Mouse (Mus musculus) spleen, adult 2 months (tissue): ENCODE measurements around the gene Hspb9. TPM values are rescaled to one million over a fixed set of nuclear protein-coding genes. Genes with fewer than 3 reads are reported as not detected.

ENCODE experiments used
- DNase-seq, 2 experiments: peaks; one replicate each; pipeline versions ENCODE4 v3.0.0 to v3.0.0-alpha.2; 2012 to 2021; ENCODE audit warnings: low spot score in 2 of 2, low read depth in 1 of 2
- H3K27ac ChIP-seq: fragments of 200-500 bp; 2 replicates; pipeline ENCODE4 v1.5.1; 2012; ENCODE audit warnings: low read length, inconsistent platforms; ENCODE audit not compliant: insufficient read depth
- H3K27me3 ChIP-seq: fragments of 200-500 bp; 2 replicates; pipeline ENCODE4 v1.6.1; 2012; ENCODE audit warnings: mild to moderate bottlenecking, moderate library complexity, low read length, inconsistent platforms; ENCODE audit not compliant: control insufficient read depth, insufficient read depth
- H3K36me3 ChIP-seq: fragments of 200-500 bp; 2 replicates; pipeline ENCODE4 v1.6.1; 2012; ENCODE audit warnings: mild to moderate bottlenecking, low read length, inconsistent platforms; ENCODE audit not compliant: control insufficient read depth, insufficient read depth
- H3K4me1 ChIP-seq: fragments of 200-500 bp; 2 replicates; pipeline ENCODE4 v1.6.1; 2011; ENCODE audit warnings: inconsistent platforms; ENCODE audit not compliant: control insufficient read depth, insufficient read depth, insufficient read length
- H3K4me3 ChIP-seq: fragments of 200-500 bp; 2 replicates; pipeline ENCODE4 v1.5.1; 2011; ENCODE audit warnings: mild to moderate bottlenecking, inconsistent platforms; ENCODE audit not compliant: insufficient read depth, insufficient read length; ENCODE audit errors: extremely low read depth
- CTCF ChIP-seq: fragments of 200-500 bp; IDR thresholded peaks from 2 replicates; pipeline ENCODE4 v1.5.1; 2011; ENCODE audit warnings: mild to moderate bottlenecking, inconsistent platforms; ENCODE audit not compliant: insufficient read depth, insufficient read length, insufficient replicate concordance; ENCODE audit errors: extremely low read depth
- POLR2A ChIP-seq: fragments of 200-500 bp; IDR thresholded peaks from 2 replicates; pipeline ENCODE4 v1.6.1; 2011; ENCODE audit warnings: low read depth, low read length, inconsistent platforms
- WGBS: fragments of 180-500 bp; shearing (Covaris S2); methylation state at CpG from one replicate; pipeline ENCODE4 v1.1.7; 2018; 5-methylcytosine and 5-hydroxymethylcytosine counted together
- polyA plus RNA-seq: library from polyadenylated mRNA; depleted of rRNA; stranded (reverse); fragments of >200 nt; gene quantifications from 2 replicates; pipeline ENCODE4 v1.2.3, GENCODE M21; 2012

The Hspb9 gene
- polyA plus RNA-seq, 1 experiment = 0.36 TPM

GRCm38 (mm10) chr11:100719893-100720292, 6.2 kb downstream of the Hspb9 start:
- Histone ChIP-seq H3K27ac (no peak overlapping the region), H3K4me1 (peaks cover 22% of the 10 kb centered on the region), H3K27me3 (no peaks in the 10 kb centered on the region), H3K4me3 (no peak overlapping the region), H3K36me3 (peaks cover 39% of the 10 kb centered on the region)
- no peak for TF ChIP-seq POLR2A
- no peak for TF ChIP-seq CTCF
- DNase-seq = no peak
- WGBS = 84% methylated on average over 11 of the region's 11 CpGs

- no peak for DNase-seq
- 55% methylated on average over 5 of the region's 5 CpGs for WGBS
- Histone ChIP-seq H3K27ac (no peak overlapping the region; the same call in 1 of the 2 replicates), H3K27me3 (no peaks in the 10 kb centered on the region), H3K4me3 (no peak overlapping the region), H3K36me3 (peaks cover 38% of the 10 kb centered on the region), H3K4me1 (peaks cover 26% of the 10 kb centered on the region)
- TF ChIP-seq POLR2A (no peak), CTCF (no peak)
Observed at GRCm38 (mm10) chr11:100720345-100720744, 6.7 kb downstream of the Hspb9 start.

- Histone ChIP-seq H3K36me3 (peaks cover 29% of the 10 kb centered on the region), H3K27me3 (no peaks in the 10 kb centered on the region), H3K27ac (peak overlapping the region; percentile 5), H3K4me1 (peaks cover 30% of the 10 kb centered on the region), H3K4me3 (no peak overlapping the region)
- no peak for DNase-seq
- WGBS = 14% methylated on average over 4 of the region's 4 CpGs
- TF ChIP-seq CTCF = no peak
- TF ChIP-seq POLR2A = no peak
Observed at GRCm38 (mm10) chr11:100721254-100721653, 7.6 kb downstream of the Hspb9 start.

- 32% methylated on average over 8 of the region's 8 CpGs for WGBS
- Histone ChIP-seq H3K4me1 (peaks cover 30% of the 10 kb centered on the region), H3K4me3 (no peak overlapping the region), H3K27me3 (no peaks in the 10 kb centered on the region), H3K27ac (peak overlapping the region; percentile 33), H3K36me3 (peaks cover 26% of the 10 kb centered on the region)
- TF ChIP-seq POLR2A (no peak), CTCF (no peak)
- DNase-seq = no peak
Observed at GRCm38 (mm10) chr11:100721776-100722492, 8.3 kb downstream of the Hspb9 start.

- TF ChIP-seq POLR2A = no peak
- TF ChIP-seq CTCF = no peak
- DNase-seq = no peak
- Histone ChIP-seq H3K27me3 (no peaks in the 10 kb centered on the region), H3K4me1 (peaks cover 30% of the 10 kb centered on the region), H3K27ac (peak overlapping the region; percentile 33; the same call in 1 of the 2 replicates), H3K36me3 (peaks cover 21% of the 10 kb centered on the region), H3K4me3 (no peak overlapping the region)
- 38% methylated on average over 2 of the region's 2 CpGs for WGBS
Observed at GRCm38 (mm10) chr11:100722493-100723028, 8.9 kb downstream of the Hspb9 start.

GRCm38 (mm10) chr11:100724919-100725512, 11.4 kb downstream of the Hspb9 start:
- Histone ChIP-seq H3K4me1 (peaks cover 32% of the 10 kb centered on the region), H3K27me3 (no peaks in the 10 kb centered on the region), H3K36me3 (peaks cover 9% of the 10 kb centered on the region), H3K27ac (peak overlapping the region; percentile 12; the same call in 1 of the 2 replicates), H3K4me3 (no peak overlapping the region)
- TF ChIP-seq POLR2A = no peak
- TF ChIP-seq CTCF = no peak
- no peak for DNase-seq
- 27% methylated on average over 5 of the region's 5 CpGs for WGBS
